Mouse (Mus musculus): ENCODE measurements around the gene Mecom. TPM values are rescaled to one million over a fixed set of nuclear protein-coding genes. Genes with fewer than 3 reads are reported as not detected.

Mecom gene
- total and polyA plus RNA-seq, 3 experiments = not detected

DNA sequence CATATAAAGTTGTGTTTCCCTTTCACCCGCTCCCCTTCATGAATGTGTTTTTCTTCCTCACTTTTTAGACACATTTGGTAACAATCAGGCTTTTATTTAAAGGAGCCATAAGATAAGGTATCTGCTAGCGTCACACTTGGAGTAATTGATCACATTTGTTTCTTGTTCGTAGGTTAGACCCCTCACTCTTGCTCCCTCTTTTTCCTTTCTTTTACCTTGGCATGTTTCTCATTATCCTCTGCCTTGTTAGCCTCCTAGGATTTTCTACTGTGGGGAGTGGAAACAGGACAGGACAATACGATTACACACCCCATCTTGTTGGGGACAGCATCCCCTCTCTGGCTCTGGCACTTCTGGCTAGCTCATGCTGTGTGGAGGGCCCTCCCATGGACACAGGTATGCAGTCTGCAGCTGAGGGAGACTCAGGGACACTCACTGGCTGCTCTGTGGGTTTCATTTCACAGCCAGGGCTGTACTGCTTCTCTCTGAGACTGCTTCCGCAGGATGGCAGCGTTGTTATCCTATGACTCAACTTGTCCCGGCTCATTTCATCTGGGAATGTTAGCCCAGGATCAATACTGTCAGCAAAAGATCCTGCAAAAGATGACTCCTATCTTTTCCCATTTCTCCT, 334.2 kb downstream of the Mecom start:
- Histone ChIP-seq H3K27ac (ENCODE audit: insufficient read depth, low read depth) (no peak overlapping the region), H3K27me3 (replicated peaks) (no peaks in the 10 kb centered on the region), H3K4me1 (ENCODE audit: control insufficient read depth in 1 of 2, insufficient read depth in 2 of 2) (peaks cover 0 to 4% of the 10 kb centered on the region in 2 experiments; a peak in 1 of 4 replicates), H3K79me2 (replicated peaks; ENCODE audit: control insufficient read depth, extremely low read depth, insufficient read depth, poor library complexity, severe bottlenecking) (no peaks in the 10 kb centered on the region), H3K36me3 (replicated peaks in 1 of 2; ENCODE audit: control insufficient read depth in 1 of 2, insufficient read depth in 1 of 2, low read length in 1 of 2) (no peaks in the 10 kb centered on the region), H3K9me3 (replicated peaks; ENCODE audit: low read length) (no peaks in the 10 kb centered on the region), H3K4me2 (ENCODE audit: insufficient read depth, low read depth, poor library complexity, severe bottlenecking) (no peak overlapping the region), H3K9ac (ENCODE audit: insufficient read depth, low read depth) (no peak overlapping the region), H3K4me3 (replicated peaks in 1 of 3; ENCODE audit: low read depth in 2 of 3, low read length in 2 of 3, poor library complexity in 1 of 3) (no peak overlapping the region)
- no peak for TF ChIP-seq MAFK (IDR thresholded peaks at IDR 0.05; ENCODE audit: insufficient replicate concordance, low read length)
- no peak for TF ChIP-seq MAX (IDR thresholded peaks at IDR 0.05; ENCODE audit: low read length)
- no peak for TF ChIP-seq TBP (conservative IDR thresholded peaks at IDR 0.05; ENCODE audit: low read depth, low read length)
- TF ChIP-seq SIN3A (IDR thresholded peaks at IDR 0.05; ENCODE audit: low read length) = no peak
- TF ChIP-seq USF1 (IDR thresholded peaks at IDR 0.05; ENCODE audit: low read depth, low read length) = no peak
- no peak for TF ChIP-seq MEF2A (IDR thresholded peaks at IDR 0.05; ENCODE audit: borderline replicate concordance, low read depth, low read length)
- TF ChIP-seq POLR2AphosphoS2 (IDR thresholded peaks at IDR 0.05; ENCODE audit: low read depth, low read length) = no peak
- TF ChIP-seq ZC3H11A (IDR thresholded peaks at IDR 0.05; ENCODE audit: low read depth, low read length) = no peak
- no peak for TF ChIP-seq CTCF (conservative IDR thresholded peaks at IDR 0.05 in 1 of 2, IDR thresholded peaks at IDR 0.05 in 1 of 2; ENCODE audit: low read depth in 2 of 2, low read length in 2 of 2)
- TF ChIP-seq GABPA (IDR thresholded peaks at IDR 0.05; ENCODE audit: insufficient replicate concordance, low read depth, low read length) = no peak
- no peak for TF ChIP-seq MAZ (IDR thresholded peaks at IDR 0.05; ENCODE audit: low read depth, low read length)
- no peak for TF ChIP-seq ELF1 (IDR thresholded peaks at IDR 0.05; ENCODE audit: low read depth, low read length)
- TF ChIP-seq MYC (IDR thresholded peaks at IDR 0.05; ENCODE audit: low read depth, low read length) = no peak
- TF ChIP-seq TCF12 (IDR thresholded peaks at IDR 0.05; ENCODE audit: low read depth, low read length) = no peak
- TF ChIP-seq ZNF384 (IDR thresholded peaks at IDR 0.05; ENCODE audit: low read depth, low read length) = no peak
- TF ChIP-seq ZMIZ1 (IDR thresholded peaks at IDR 0.05; ENCODE audit: low read depth, low read length) = no peak
- in situ Hi-C loops (cut with MboI; ENCODE audit: low pct_ligation_motif_present, low pct_unique_long_range_greater_than_20kb, low sequenced_read_pairs) = no loop called here
- dilution Hi-C loops (cut with MboI; ENCODE audit: extremely low pct_ligation_motif_present, extremely low pct_unique_long_range_greater_than_20kb, low sequenced_read_pairs) = no loop called here
- DNase-seq (ENCODE audit: extremely low read depth) = no peak

DNA sequence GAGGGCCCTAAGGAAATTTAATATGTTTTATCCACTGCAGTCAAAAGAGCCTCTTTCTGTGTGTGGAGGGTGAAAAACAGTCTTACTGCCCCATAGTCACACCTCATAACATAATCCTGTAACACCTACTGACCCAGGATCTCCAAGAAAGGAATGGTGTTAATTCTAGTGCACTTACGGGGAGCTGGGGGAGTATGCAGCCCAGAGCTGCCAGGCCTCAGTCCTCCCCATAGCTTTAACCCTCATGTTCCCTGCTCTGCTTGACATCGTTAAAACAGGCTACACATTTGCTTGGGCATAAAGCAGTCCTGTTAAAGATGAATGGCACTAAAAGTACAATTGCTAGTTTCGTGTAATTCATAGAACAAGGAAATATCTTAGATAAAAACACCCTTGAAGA, 335.0 kb downstream of the Mecom start:
- Histone ChIP-seq H3K4me1 (ENCODE audit: control insufficient read depth in 1 of 2, insufficient read depth in 2 of 2) (peaks cover 0 to 4% of the 10 kb centered on the region in 2 experiments; a peak in 1 of 4 replicates), H3K9me3 (replicated peaks; ENCODE audit: low read length) (no peaks in the 10 kb centered on the region), H3K4me2 (ENCODE audit: insufficient read depth, low read depth, poor library complexity, severe bottlenecking) (no peak overlapping the region), H3K27me3 (replicated peaks) (no peaks in the 10 kb centered on the region), H3K27ac (ENCODE audit: insufficient read depth, low read depth) (no peak overlapping the region), H3K36me3 (replicated peaks in 1 of 2; ENCODE audit: control insufficient read depth in 1 of 2, insufficient read depth in 1 of 2, low read length in 1 of 2) (no peaks in the 10 kb centered on the region), H3K4me3 (replicated peaks in 1 of 3; ENCODE audit: low read depth in 2 of 3, low read length in 2 of 3, poor library complexity in 1 of 3) (no peak overlapping the region), H3K79me2 (replicated peaks; ENCODE audit: control insufficient read depth, extremely low read depth, insufficient read depth, poor library complexity, severe bottlenecking) (no peaks in the 10 kb centered on the region), H3K9ac (ENCODE audit: insufficient read depth, low read depth) (no peak overlapping the region)
- TF ChIP-seq E2F4 (IDR thresholded peaks at IDR 0.05; ENCODE audit: insufficient replicate concordance, low read depth, low read length) (no peak), TBP (conservative IDR thresholded peaks at IDR 0.05; ENCODE audit: low read depth, low read length) (no peak), USF2 (conservative IDR thresholded peaks at IDR 0.05; ENCODE audit: low read depth, low read length) (no peak), ZKSCAN1 (IDR thresholded peaks at IDR 0.05; ENCODE audit: borderline replicate concordance, low read depth, low read length) (no peak), POLR2AphosphoS2 (IDR thresholded peaks at IDR 0.05; ENCODE audit: low read depth, low read length) (no peak), KAT2A (IDR thresholded peaks at IDR 0.05; ENCODE audit: insufficient replicate concordance, low read length) (no peak), MYC (IDR thresholded peaks at IDR 0.05; ENCODE audit: low read depth, low read length) (no peak), MAX (IDR thresholded peaks at IDR 0.05; ENCODE audit: low read length) (no peak), TCF12 (IDR thresholded peaks at IDR 0.05; ENCODE audit: low read depth, low read length) (no peak), EP300 (IDR thresholded peaks at IDR 0.05; ENCODE audit: low read length) (no peak), IRF4 (IDR thresholded peaks at IDR 0.05; ENCODE audit: low read depth, low read length) (no peak), ELF1 (IDR thresholded peaks at IDR 0.05; ENCODE audit: low read depth, low read length) (no peak), BHLHE40 (IDR thresholded peaks at IDR 0.05; ENCODE audit: low read depth, low read length) (no peak), ZNF384 (IDR thresholded peaks at IDR 0.05; ENCODE audit: low read depth, low read length) (no peak)
- in situ Hi-C loops (cut with MboI; ENCODE audit: low pct_ligation_motif_present, low pct_unique_long_range_greater_than_20kb, low sequenced_read_pairs) (no loop called here), dilution Hi-C loops (cut with MboI; ENCODE audit: extremely low pct_ligation_motif_present, extremely low pct_unique_long_range_greater_than_20kb, low sequenced_read_pairs) (no loop called here)
- DNase-seq (ENCODE audit: extremely low read depth) = no peak

Data from CH12.LX (cell line).